Mouse (Mus musculus) right cerebral cortex, postnatal 14 days (tissue): ENCODE results near the gene Hmgb1.

ENCODE experiments used
- DNase-seq: peaks from one replicate; pipeline ENCODE4 v3.0.0; 2022

Hmgb1 gene

DNA sequence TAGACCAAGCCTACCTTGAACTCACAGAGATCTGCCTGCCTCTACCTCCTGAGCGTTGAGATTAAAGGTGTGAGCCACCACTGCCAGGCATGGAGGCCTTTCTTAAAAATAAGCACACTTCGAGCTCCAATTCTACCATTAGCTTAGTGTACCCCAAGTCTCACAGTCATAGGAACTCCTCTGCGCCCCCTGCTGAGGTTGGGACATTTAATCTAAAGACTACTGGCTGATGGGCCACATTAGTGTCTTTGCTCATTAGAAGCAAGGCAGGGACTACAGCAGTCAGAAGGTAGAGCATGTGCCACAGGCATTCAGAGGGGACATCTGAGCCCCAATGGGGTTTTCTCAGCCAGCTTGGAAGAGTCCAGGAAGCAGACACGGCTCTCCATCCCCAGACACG is 86.4 kb downstream of the Hmgb1 start:
- DNase-seq: no peak

GRCm38 (mm10) chr5:149096284-149096683 is 88.0 kb downstream of the Hmgb1 start:
- no peak for DNase-seq

GRCm38 (mm10) chr5:149092926-149093325 is 91.4 kb downstream of the Hmgb1 start:
- no peak for DNase-seq

DNA sequence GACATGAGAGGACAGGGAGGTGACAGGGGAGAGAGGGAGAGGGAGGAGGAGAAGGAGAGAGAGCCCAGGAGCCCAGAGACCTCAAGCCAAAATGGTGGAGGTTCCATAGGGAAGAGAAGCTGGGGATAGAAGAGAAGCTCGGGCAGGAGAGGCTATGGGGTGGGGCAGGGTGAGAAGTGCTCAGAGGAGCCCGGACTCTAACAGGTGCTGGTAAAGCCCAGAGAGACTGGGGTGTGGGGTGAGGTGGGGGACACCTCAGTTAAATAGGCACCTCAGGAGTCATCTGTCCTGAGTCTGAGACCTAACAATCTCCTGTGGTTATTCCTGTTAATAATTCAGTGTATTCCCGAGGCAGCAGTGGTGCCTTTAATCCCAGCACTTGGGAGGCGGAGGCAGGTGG is 91.8 kb downstream of the Hmgb1 start:
- no peak for DNase-seq

GRCm38 (mm10) chr5:149091256-149091655 is 93.0 kb downstream of the Hmgb1 start:
- DNase-seq: no peak

- DNase-seq: no peak
Observed at GRCm38 (mm10) chr5:149089860-149090259, 94.4 kb downstream of the Hmgb1 start.

DNA sequence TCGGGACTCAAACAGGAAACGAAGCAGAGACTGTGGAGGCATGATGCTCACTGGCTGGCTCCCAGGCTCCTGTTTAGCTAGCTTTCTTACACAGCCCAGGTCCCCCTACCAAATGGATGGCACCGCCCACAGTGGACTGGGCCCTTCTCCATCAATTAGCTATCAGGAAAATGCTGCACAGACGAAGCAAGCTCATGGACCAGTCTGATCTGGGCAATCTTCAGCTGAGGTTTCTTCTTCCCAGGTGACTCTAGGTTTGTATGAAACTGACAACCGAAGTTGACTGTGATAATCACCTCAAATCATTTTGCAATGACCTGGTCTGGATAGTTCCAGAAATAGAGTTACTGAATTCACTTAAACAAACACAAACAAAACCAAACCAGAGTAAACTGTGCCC is 94.8 kb downstream of the Hmgb1 start:
- no peak for DNase-seq

DNA sequence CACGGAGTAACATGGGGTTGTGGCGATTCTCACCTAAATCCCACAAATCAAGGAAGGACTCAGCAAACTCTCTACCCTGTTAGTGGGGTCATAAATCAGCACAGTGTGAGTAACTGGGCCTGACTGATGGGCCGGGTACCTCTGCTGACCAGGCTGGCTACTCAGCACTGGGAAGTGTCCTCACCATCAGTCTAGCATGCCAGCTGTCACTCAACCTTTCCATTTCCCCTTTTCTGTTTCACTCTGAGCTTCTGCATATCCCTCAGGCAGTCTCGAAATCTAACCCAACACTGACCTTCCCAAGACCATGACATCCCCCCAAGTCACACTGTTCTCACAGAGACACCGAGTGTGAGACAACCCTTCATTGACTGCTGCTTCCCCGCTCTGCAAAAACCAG is 95.4 kb downstream of the Hmgb1 start:
- no peak for DNase-seq

DNA sequence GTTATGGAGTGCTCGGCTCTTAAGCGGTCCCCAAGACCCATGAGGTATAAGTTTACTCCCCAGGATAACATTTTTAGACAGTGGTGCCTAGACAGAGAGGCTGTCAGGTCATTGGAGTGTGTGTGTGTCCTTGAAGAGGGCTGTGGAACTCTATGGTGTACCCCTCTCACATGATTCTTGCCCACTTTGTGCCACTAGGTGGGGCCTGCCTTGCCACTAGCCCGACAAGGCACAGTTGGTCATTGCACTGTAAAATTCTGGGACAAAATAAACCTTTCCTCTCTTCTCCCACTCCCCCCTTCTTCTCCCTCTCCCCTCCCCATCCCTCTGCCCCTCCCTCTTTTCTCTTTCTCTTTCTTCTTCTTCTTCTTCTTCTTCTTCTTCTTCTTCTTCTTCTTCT is 96.1 kb downstream of the Hmgb1 start:
- no peak for DNase-seq

DNA sequence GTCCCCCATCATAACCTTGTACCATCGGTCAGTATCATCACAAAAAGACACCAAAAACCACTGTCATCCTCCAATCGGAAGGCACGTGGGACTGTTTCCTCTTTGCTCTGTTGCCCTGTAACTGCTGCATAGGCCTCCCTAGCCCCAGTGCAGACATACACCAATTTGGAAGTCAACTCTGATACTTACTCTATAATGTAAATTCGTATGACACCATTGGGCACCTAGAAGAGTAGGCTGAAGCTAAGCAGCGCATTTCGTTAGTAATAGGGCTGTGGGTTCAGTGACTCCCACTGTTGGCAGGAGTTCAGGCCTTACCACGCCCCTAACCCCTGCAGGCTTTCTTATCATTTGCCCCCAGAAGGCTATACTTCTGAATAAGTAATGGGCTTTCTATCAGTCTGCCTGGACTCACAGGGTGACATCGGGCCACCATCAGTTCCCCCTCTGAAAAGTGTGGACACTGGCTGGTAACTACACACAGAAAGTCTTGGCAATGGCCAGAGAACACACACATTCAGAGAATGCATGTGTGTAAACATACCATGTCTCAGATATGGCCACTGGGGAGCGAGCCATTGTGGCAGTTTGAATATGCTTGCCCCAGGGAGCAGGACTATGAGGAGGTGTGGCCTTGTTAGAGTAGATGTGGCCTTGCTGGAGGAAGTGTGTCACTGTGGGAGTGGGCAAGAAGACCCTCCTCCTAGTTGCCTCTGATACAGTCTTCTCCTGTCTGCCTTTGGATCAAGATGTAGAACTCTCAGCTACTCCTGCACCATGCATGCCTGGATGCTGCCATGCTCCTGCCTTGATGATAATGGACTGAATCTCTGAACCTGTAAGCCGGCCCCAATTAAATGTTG is 97.7 kb downstream of the Hmgb1 start:
- no peak for DNase-seq

- no peak for DNase-seq
Observed at GRCm38 (mm10) chr5:149080466-149080865, 103.8 kb downstream of the Hmgb1 start.

GRCm38 (mm10) chr5:149079758-149080150 is 104.5 kb downstream of the Hmgb1 start:
- DNase-seq: no peak

DNA sequence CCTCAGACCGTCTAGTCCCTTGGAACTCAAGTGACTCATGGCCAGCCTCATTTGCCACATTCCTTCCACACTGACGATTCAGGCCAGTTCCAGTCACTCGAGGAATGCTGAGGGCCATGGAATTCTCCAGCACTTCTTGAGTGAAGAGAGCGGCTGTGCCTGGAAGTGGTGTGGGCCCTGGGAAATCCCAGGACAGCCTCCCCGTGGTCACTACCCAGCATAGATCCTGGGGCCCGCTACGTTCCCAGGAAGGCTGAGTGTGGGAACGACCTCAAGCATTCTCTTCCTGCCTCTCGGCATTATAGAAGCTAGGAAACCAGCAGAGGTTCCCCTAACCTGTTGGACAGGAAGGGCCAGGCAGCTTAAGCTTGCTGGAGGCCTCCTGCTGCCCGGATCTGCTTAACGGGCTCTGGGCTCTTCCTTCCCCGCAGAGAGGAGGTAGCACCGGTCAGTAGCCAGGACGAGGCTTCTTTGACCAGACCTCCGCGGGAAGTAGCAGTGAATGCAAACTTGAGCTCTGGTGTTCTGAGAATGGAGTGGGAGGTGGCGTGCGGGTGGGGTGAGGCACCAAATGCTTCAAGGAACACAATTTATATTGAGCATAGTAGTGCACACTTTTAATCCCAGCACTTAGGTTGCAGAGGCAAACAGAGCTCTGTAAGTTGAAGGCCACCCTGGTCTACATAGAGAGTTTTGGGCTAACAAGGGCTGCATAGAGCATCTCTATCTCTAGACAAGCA is 105.1 kb downstream of the Hmgb1 start:
- DNase-seq: peak; percentile 21

- no peak for DNase-seq
Observed at GRCm38 (mm10) chr5:149077136-149077535, 107.2 kb downstream of the Hmgb1 start.

DNA sequence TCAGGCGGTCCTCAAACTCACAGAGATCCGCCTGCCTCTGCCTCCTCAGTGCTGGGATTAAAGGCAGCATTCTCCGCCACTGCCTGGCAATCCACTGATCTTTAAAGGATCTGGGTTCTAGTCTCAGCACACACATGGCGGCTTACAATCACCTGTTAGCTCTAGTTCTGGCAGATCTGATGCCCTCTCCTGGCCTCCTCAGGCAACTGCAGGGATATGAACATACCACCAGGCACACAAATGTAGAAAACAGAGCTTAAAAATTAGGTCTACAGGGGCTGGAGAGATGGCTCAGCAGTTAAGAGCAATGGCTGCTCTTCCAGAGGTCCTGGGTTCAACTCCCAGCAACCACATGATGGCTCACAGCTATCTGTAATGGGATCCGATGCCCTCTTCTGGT is 112.7 kb downstream of the Hmgb1 start:
- no peak for DNase-seq

GRCm38 (mm10) chr5:149068745-149069144 is 115.5 kb downstream of the Hmgb1 start:
- DNase-seq: no peak

GRCm38 (mm10) chr5:149068247-149068740 is 116.0 kb downstream of the Hmgb1 start:
- DNase-seq: no peak

- no peak for DNase-seq
Observed at GRCm38 (mm10) chr5:149067501-149067961, 116.8 kb downstream of the Hmgb1 start.

DNA sequence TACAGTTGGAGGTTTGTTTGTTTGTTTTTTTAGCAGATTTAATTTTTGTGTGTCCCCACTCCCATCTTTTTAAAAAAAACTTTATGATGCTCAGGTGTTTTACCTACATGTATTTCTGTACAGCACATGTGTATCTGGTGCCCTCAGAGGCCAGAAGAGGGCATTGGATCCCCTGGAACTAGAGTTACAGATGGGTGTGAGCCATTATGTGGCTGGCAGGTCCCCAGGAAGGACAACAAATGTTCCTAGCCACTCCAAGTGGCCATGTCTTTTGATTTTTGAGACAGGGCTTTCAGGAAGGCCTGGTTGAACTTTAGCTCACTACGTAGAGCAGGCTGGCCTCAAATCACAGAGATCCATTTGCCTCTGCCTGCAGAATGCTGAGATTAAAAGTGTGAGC is 121.5 kb downstream of the Hmgb1 start:
- no peak for DNase-seq

DNA sequence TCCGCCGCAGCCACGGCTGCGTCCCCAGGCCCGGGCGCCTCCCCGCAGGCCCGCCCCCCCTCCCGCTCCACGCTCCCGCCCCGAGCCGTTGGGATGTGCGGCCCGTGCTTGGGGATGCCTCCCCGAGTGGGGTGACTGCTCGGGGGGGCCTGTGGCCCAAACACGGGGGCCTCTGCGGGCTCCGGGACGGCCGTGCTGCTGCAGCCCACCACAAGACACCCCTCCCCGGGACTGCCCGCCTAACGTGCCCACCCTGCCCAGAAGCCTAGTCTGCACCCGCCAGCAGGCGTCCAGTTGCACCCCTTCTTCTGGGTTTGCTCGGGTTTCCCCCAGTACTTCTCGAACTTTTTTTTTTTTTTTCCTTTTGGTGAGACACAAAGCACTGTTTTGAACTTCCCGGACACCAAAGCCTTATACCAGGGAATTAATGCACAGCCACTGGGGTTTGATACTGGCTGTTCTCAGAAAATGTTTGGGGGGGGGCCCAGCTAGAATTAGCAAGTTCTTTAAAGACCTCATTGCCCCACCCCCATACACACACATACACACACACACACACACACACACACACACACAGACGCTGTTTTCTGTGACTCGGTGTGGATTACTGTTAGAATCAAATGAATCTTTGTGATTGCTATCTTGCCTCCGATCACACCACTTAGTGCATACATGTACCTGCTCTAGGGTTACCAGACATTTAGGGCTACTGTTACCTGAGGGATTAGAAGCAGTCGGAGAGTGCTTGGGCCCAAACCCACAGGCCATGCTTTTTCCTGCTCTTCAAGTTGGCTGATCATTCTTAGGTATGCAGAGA is 130.7 kb downstream of the Hmgb1 start:
- DNase-seq: no peak

GRCm38 (mm10) chr5:149052421-149053338 is 131.6 kb downstream of the Hmgb1 start:
- peak; percentile 99 for DNase-seq
